Mouse (Mus musculus): ENCODE data around the gene Atp6v1e1.

GRCm38 (mm10) chr6:120854413-120854812 lies 31.8 kb upstream of the Atp6v1e1 start:
- TF ChIP-seq TCF12 (IDR thresholded peaks at IDR 0.05; ENCODE audit: insufficient read depth, poor library complexity, severe bottlenecking): peak; percentile 69
- no peak for TF ChIP-seq POLR2A (IDR thresholded peaks at IDR 0.05; ENCODE audit: insufficient read length, low read depth)
- no peak for TF ChIP-seq E2F4 (IDR thresholded peaks at IDR 0.05; ENCODE audit: insufficient read depth)
- TF ChIP-seq MYOG (IDR thresholded peaks at IDR 0.05; ENCODE audit: control insufficient read depth in 1 of 3, insufficient read depth in 1 of 3, insufficient read length in 2 of 3, low read depth in 2 of 3): peak; percentile 77 to 98 (median 93)
- no peak for TF ChIP-seq POLR2AphosphoS2 (IDR thresholded peaks at IDR 0.05; ENCODE audit: insufficient read length, low read depth)
- TF ChIP-seq REST (IDR thresholded peaks at IDR 0.05; ENCODE audit: insufficient read depth, insufficient read length): no peak
- TF ChIP-seq CEBPB (IDR thresholded peaks at IDR 0.05; ENCODE audit: insufficient read depth, poor library complexity, severe bottlenecking): no peak
- peak; percentile 90 for TF ChIP-seq TCF3 (IDR thresholded peaks at IDR 0.05; ENCODE audit: insufficient read length, low read depth)
- no peak for TF ChIP-seq MAX (IDR thresholded peaks at IDR 0.05; ENCODE audit: low read depth)
- no peak for TF ChIP-seq USF1 (IDR thresholded peaks at IDR 0.05; ENCODE audit: low read depth)
- TF ChIP-seq MYOD1 (IDR thresholded peaks at IDR 0.05; ENCODE audit: control insufficient read depth in 1 of 3, insufficient read length in 2 of 3, low read depth in 2 of 3): peak in 2 of 3 experiments; percentile 85 to 96
